Mouse (Mus musculus) gastrocnemius, postnatal 14 days (tissue): Measurements from ENCODE around the gene Rora. TPM values are rescaled to one million over a fixed set of nuclear protein-coding genes. Genes with fewer than 3 reads are reported as not detected.
A peak's percentile ranks its signal among the peaks of the same experiment; 100 is the strongest.

Source experiments
- DNase-seq: peaks from one replicate; pipeline ENCODE4 v3.0.0; 2021; ENCODE audit warnings: mixed read lengths
- intact Hi-C: fragments of 180-260 bp; cut with DNase I; formaldehyde crosslinking; loops from one replicate; pipeline ENCODE4 v1.15.1; 2025; ENCODE audit warnings: low total_unique reads
- total RNA-seq, 2 experiments: library from RNA; stranded (reverse); gene quantifications; 2 replicates each; pipeline ENCODE4 v1.2.3; 2021

Rora gene
- total RNA-seq, 2 experiments from 2014 or later: 46.0 to 53.4 TPM

- DNase-seq: no peak
- intact Hi-C loops: no loop called here
These were observed 263.2 kb downstream of the Rora start for GRCm38 (mm10) chr9:68916741-68917140.

- intact Hi-C loops: no loop called here
- no peak for DNase-seq
These were observed 269.6 kb downstream of the Rora start for GRCm38 (mm10) chr9:68923128-68923601.

- intact Hi-C loops: no loop called here
- DNase-seq: no peak
These were observed 272.8 kb downstream of the Rora start for GRCm38 (mm10) chr9:68926406-68926805.

- intact Hi-C loops: no loop called here
- no peak for DNase-seq
These were observed 279.6 kb downstream of the Rora start for GRCm38 (mm10) chr9:68933159-68933558.

DNA sequence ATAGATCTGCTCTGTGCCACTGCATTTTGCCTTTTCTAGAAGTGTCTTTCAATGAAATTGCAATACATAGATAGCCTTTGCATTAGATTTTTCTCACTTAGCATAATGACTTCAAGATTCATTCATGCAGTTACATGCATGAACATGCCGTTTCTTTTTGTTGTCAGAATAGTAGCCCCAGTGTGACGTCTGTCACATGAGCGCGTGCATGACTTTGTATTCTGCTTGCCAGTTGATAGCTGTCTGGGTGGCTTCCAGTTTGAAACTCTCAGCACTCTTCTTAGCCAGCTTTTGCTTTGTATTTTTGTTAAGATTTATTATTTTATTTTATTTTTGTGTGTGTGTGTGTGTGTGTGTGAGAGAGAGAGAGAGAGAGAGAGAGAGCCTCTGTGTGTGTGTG lies 280.7 kb downstream of the Rora start:
- intact Hi-C loops: no loop called here
- DNase-seq: no peak

DNA sequence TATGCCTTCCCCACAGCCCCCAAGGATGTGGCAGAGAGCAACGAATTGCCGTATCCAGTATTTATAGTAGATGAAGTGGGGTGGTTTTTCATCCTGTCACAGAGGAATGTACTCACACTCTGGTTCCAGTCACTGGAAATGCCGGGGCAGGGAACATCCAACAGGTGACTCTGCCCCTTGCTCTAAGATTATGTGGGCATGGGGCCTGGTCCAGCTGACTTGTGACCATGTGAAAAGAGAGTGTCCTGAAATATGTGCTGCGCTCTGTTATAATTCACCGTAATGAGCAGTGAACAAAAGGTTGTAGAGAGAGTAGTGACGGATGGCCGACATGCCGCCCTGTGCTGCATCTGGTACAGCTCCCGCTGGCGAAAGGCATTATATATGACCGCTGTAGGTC lies 282.0 kb downstream of the Rora start:
- DNase-seq: no peak
- intact Hi-C loops: no loop called here

GRCm38 (mm10) chr9:68941037-68941436 lies 287.5 kb downstream of the Rora start:
- DNase-seq: peak; percentile 59
- intact Hi-C loops: no loop called here

DNA sequence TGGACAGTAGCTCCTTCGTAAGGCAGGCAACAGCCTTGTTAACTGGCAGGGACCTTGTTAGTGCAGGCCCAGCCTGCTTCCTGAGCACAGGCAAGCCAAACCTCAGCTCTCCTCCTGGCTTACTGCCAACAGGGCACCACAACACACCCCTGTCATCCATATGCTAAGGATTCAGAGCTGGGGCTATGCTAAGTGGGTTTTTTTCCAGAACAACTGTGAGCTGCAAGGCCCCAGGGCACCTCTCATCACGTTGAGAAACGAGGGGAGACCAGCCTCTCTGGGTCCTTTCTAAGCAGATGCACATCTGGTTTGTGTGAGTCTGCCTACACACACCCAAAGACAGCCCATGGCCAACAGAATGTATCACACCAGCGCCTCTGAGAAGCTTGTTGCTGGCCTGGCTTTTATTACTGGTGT lies 289.0 kb downstream of the Rora start:
- intact Hi-C loops: no loop called here
- no peak for DNase-seq

DNA sequence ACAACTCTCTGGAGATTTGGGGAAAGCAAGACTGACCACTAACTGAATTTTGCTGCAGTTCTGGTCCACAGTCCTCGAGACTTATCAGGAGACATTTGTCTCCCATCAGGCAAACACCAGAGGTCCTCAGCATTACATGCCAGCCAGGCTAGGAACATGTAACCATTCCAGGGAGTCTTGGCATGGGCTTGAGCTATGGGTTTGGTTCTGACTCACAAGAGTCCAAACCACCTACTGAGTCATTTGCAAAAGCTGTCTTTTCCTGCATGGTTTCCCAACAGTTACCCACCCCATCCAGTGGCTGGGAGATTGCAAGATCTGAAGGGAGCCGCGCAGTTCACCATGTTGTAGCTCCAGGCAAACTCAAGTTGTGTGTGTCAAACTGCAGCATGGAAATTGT lies 290.4 kb downstream of the Rora start:
- intact Hi-C loops: no loop called here
- no peak for DNase-seq

GRCm38 (mm10) chr9:68947707-68948106 lies 294.1 kb downstream of the Rora start:
- DNase-seq: no peak
- intact Hi-C loops: no loop called here

- intact Hi-C loops: no loop called here
- DNase-seq: no peak
These were observed 294.6 kb downstream of the Rora start for GRCm38 (mm10) chr9:68948141-68948540.

- intact Hi-C loops: loop anchor here (10.0 kb wide), 1 partner anchor 338 kb away; no protein-coding TSS in a partner anchor
- DNase-seq: peak; percentile 48
These were observed 302.8 kb downstream of the Rora start for GRCm38 (mm10) chr9:68956210-68956874.

DNA sequence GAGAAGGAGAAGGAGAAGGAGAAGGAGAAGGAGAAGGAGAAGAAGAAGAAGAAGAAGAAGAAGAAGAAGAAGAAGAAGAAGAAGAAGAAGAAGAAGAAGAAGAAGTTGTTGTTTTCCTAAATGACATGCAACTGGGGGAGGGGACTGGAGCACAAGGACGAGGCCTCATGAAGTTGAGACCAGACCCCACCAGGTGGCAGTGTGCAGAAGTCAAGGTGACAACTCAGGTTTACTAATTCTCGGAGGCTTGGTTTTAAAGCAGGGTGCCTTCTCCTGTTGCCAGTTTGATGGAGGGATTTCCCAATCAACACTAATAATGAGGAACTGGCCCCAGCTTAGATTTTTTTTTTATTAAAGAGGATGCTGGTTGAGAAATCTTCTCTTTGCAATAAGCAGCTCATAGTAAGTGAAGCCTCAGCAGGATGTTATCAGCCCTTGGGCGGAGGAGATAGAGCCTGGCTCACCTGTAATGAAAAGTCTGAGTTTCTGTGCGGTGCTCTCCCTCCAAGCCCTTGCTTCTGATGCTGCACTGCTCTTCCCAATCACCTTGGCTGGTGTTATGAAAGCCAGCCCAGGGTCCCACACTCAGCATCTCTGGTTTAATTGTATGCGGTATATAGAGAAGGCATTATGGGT lies 303.5 kb downstream of the Rora start:
- intact Hi-C loops: loop anchor here (10.0 kb wide), 1 partner anchor 338 kb away; no protein-coding TSS in a partner anchor
- peak; percentile 61 for DNase-seq

DNA sequence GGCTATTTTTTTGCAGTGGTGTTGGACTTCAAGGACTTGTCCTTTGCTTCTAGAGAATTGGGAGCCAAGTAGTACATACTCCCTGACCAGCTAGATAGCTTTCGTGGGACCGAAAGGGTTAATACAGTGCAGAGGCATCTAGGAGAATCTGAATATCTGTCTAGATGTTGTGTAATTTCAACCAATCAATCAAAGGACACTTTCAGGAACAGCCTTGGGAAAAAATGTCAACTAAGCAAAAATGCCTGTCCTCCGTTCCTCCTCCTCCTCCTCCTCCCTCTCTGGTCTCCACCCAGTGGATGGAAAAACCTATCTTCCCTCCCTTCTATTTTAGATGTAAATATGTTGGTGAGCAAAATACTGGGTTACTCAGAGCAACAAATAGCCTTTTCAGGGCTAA lies 304.2 kb downstream of the Rora start:
- no peak for DNase-seq
- intact Hi-C loops: loop anchor here (10.0 kb wide), 1 partner anchor 337 kb away; no protein-coding TSS in a partner anchor

- DNase-seq: no peak
- intact Hi-C loops: loop anchor here (10.0 kb wide), 1 partner anchor 336 kb away; no protein-coding TSS in a partner anchor
These were observed 305.3 kb downstream of the Rora start for GRCm38 (mm10) chr9:68958919-68959318.

- DNase-seq: no peak
- intact Hi-C loops: no loop called here
These were observed 310.3 kb downstream of the Rora start for GRCm38 (mm10) chr9:68963898-68964297.

DNA sequence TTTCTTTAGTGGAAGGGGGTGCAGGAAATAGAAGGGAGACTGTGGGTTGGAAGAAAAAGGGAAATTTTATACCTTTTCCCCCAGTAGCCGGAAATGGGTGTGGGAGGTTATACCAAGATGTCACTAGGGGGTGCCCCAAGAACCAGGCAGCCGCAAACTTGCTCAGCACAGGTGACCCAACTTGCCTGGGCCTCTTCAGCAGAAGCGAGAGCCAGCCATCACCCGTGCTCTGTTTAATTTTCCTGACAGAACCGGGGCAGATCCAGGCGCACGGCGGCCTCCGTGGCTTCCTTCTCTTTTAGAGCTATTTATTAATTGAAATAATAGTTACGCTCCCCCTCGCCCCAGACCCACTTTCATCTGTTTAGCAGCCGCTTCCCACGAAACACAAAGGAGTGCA lies 313.0 kb downstream of the Rora start:
- DNase-seq: no peak
- intact Hi-C loops: no loop called here

DNA sequence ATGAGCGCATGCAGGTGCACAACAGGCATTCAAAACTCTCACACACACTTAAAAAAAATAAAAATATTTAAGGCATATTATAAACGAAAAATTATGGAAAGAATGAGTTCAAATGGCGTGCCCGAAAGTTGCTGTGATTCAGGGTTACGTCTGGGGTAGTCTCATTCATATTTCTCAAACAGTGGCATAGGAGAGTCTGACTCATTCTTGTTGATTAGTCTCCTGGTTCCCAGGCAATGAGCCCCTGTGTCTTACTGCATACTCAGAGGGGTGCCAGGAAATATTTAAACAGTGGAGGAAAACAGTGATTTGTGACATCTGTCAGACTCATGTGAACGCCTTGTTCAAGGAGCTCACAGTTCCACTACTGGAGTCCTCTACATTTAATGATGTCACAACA lies 316.5 kb downstream of the Rora start:
- DNase-seq: no peak
- intact Hi-C loops: no loop called here

DNA sequence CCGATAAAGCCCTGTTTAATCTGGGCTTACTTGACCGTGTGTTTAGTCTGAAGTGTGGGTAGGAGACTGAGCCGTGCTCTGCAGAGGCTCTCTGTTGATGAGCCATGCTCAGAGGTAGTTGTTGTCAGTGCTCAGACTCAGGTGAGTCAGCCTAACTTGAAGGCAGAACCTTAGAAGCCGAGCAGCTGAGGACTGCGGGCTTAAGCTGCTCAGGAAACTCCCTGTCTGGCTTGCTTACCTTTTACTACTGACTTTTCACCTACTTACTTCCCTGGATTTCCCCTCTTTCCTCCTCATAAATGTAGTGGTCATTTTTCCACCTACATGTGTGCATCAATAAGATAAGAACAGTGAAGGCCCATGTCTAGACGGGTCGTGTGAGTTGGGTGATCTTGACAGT lies 318.7 kb downstream of the Rora start:
- intact Hi-C loops: no loop called here
- DNase-seq: no peak

GRCm38 (mm10) chr9:68974517-68974916 lies 320.9 kb downstream of the Rora start:
- DNase-seq: no peak
- intact Hi-C loops: no loop called here

DNA sequence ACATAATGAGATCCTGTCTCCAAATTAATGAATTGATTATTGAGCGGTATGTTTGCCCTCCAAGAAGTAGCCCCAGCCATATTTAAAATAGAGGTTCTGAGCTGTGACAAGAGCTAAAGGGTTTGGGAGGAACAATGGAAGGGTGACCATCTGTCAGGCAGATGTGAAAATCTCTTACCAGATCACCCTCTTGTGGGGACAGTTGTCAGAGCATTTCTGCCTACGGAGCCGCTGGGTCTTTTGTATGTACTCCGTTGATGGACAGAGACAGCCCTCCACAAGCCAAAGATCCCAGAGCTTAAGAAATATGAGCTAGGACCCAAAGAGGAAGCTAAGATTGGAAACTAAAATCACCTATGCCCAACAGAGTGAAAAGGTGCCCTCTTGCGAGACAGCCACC lies 322.6 kb downstream of the Rora start:
- DNase-seq: no peak
- intact Hi-C loops: no loop called here
